Comparison of ENCODE assay signal across 24 mouse cellular contexts in genomic region chr15:100721445-100721844, GRCm38 (mm10). TPM values are rescaled to one million over a fixed set of nuclear protein-coding genes. Genes with fewer than 3 reads are reported as not detected.
DNase-seq lines count a peak whose midpoint lies in the region; ATAC-seq and TF ChIP-seq lines count a peak whose summit lies in the region.
"Had no signal": no experiment of that assay in that cellular context is flagged by ENCODE, and none has a peak within 500 bp of the region (broad histone marks: within the 10 kb centered on the region; RNA-seq: fewer than 3 reads in every experiment).

No protein-coding gene starts in this region.

- H3K9me3 ChIP-seq in intestine, embryonic 16.5 days (ENCODE audit: control insufficient read depth, low read length): no peaks in the 10 kb centered on the region
- no peaks in the 10 kb centered on the region for H3K9me3 ChIP-seq in intestine, embryonic 15.5 days
- H3K9me3 ChIP-seq in CH12.LX (replicated peaks; ENCODE audit: low read length): peaks cover 5% of the 10 kb centered on the region
- H3K9me3 ChIP-seq in intestine, postnatal 0 days (ENCODE audit: control insufficient read depth): no peaks in the 10 kb centered on the region
- H3K9me3 ChIP-seq: forebrain, embryonic 10.5 days; hindbrain, embryonic 12.5 days; hindbrain, embryonic 15.5 days had no signal

- in situ Hi-C loops in CH12.LX (cut with MboI; ENCODE audit: low pct_ligation_motif_present, low pct_unique_long_range_greater_than_20kb, low sequenced_read_pairs): no loop called here

- peak; percentile 69 for TF ChIP-seq RAD21 in CH12.LX (IDR thresholded peaks at IDR 0.05; ENCODE audit: low read depth, low read length)

- no peaks in the 10 kb centered on the region for H3K36me3 ChIP-seq in intestine, embryonic 16.5 days (ENCODE audit: control insufficient read depth, insufficient read depth, low read length)
- 0 out of 2 replicates have a peak, but pooled peaks cover 2% of the 10 kb centered on the region for H3K36me3 ChIP-seq in intestine, embryonic 15.5 days
- H3K36me3 ChIP-seq in CH12.LX (replicated peaks in 1 of 2; ENCODE audit: control insufficient read depth in 1 of 2, insufficient read depth in 1 of 2, low read length in 1 of 2): peaks cover 8 to 20% of the 10 kb centered on the region in 2 experiments
- peaks cover 27% of the 10 kb centered on the region; the same call in 1 of the 2 replicates for H3K36me3 ChIP-seq in intestine, postnatal 0 days (ENCODE audit: control insufficient read depth, insufficient read depth)
- H3K36me3 ChIP-seq in heart, adult 2 months (ENCODE audit: control insufficient read depth, insufficient read depth, low read length): no peaks in the 10 kb centered on the region
- H3K36me3 ChIP-seq: forebrain, embryonic 10.5 days; G1E; hindbrain, embryonic 12.5 days; hindbrain, embryonic 15.5 days had no signal

- intact Hi-C loops in heart, adult 2 months (cut with DNase I): no loop called here

- ATAC-seq in intestine, embryonic 16.5 days: no peak
- ATAC-seq in intestine, embryonic 15.5 days: no peak
- ATAC-seq in intestine, postnatal 0 days: no peak
- ATAC-seq: activated CD4-positive, CD25-positive, alpha-beta regulatory T cell, adult 4 months; forebrain, embryonic 13.5 days; forebrain, embryonic 16.5 days had no signal

- DNase-seq in 416B (ENCODE audit: low read depth) (peak; percentile 34), CH12.LX (ENCODE audit: extremely low read depth) (no peak)
- no peak for DNase-seq in heart, adult 2 months
- no peak for DNase-seq in left cerebral cortex, adult 8-10 months (ENCODE audit: low spot score in 2 of 2)
- no peak for DNase-seq in left cerebral cortex, adult 18-20 months (ENCODE audit: low spot score in 2 of 2)
- DNase-seq: adrenal gland, adult 8-10 months; cerebellum, adult 11-12 months; cerebellum, adult 8-10 months; cerebellum, postnatal 10 days; cerebellum, postnatal 36 days; embryo, embryonic 11 days; gastrocnemius, postnatal 10 days; gastrocnemius, postnatal 36 days had no signal

- no peak overlapping the region for H3K4me2 ChIP-seq in intestine, embryonic 16.5 days (ENCODE audit: low read depth, low read length)
- no peak overlapping the region for H3K4me2 ChIP-seq in intestine, embryonic 15.5 days (replicated peaks)
- H3K4me2 ChIP-seq in CH12.LX (ENCODE audit: insufficient read depth, low read depth, poor library complexity, severe bottlenecking): no peak overlapping the region
- H3K4me2 ChIP-seq in intestine, postnatal 0 days (replicated peaks; ENCODE audit: low read depth): no peak overlapping the region
- H3K4me2 ChIP-seq: forebrain, embryonic 13.5 days; heart, embryonic 11.5 days; hindbrain, embryonic 12.5 days; hindbrain, embryonic 15.5 days had no signal

- no peak overlapping the region for H3K9ac ChIP-seq in intestine, embryonic 16.5 days (ENCODE audit: low read depth, low read length)
- no peak overlapping the region for H3K9ac ChIP-seq in intestine, embryonic 15.5 days
- H3K9ac ChIP-seq in CH12.LX (ENCODE audit: insufficient read depth, low read depth): no peak overlapping the region
- H3K9ac ChIP-seq in intestine, postnatal 0 days (ENCODE audit: low read depth, low read length): no peak overlapping the region
- H3K9ac ChIP-seq in heart, adult 2 months (ENCODE audit: low read depth, low read length): no peak overlapping the region
- H3K9ac ChIP-seq: forebrain, embryonic 13.5 days; hindbrain, embryonic 12.5 days; hindbrain, embryonic 15.5 days had no signal

- peak overlapping the region; percentile 3; the same call in 1 of the 2 replicates for H3K27ac ChIP-seq in intestine, embryonic 16.5 days (ENCODE audit: low read length)
- H3K27ac ChIP-seq in intestine, embryonic 15.5 days: no peak overlapping the region
- no peak overlapping the region for H3K27ac ChIP-seq in CH12.LX (ENCODE audit: insufficient read depth, low read depth)
- H3K27ac ChIP-seq in intestine, postnatal 0 days (ENCODE audit: low read depth, low read length): peak overlapping the region; percentile 90; the same call in 1 of the 2 replicates
- H3K27ac ChIP-seq in heart, adult 2 months: no peak overlapping the region
- H3K27ac ChIP-seq: forebrain, embryonic 10.5 days; forebrain, embryonic 13.5 days; hindbrain, embryonic 12.5 days; hindbrain, embryonic 15.5 days had no signal

- H3K4me1 ChIP-seq in intestine, embryonic 16.5 days (ENCODE audit: control insufficient read depth, insufficient read depth, low read length): 0 out of 2 replicates have a peak, but pooled peaks cover 8% of the 10 kb centered on the region
- 0 out of 2 replicates have a peak, but pooled peaks cover 4% of the 10 kb centered on the region for H3K4me1 ChIP-seq in intestine, embryonic 15.5 days (replicated peaks)
- H3K4me1 ChIP-seq in CH12.LX (ENCODE audit: control insufficient read depth in 1 of 2, insufficient read depth in 2 of 2): peaks cover 0 to 13% of the 10 kb centered on the region in 2 experiments; a peak in 2 of 4 replicates
- H3K4me1 ChIP-seq in intestine, postnatal 0 days (replicated peaks; ENCODE audit: control insufficient read depth, insufficient read depth, low read length): peaks cover 3% of the 10 kb centered on the region; the same call in 1 of the 2 replicates
- H3K4me1 ChIP-seq in heart, adult 2 months (ENCODE audit: control insufficient read depth, insufficient read depth, low read length): no peaks in the 10 kb centered on the region
- H3K4me1 ChIP-seq: forebrain, embryonic 13.5 days; hindbrain, embryonic 12.5 days; hindbrain, embryonic 15.5 days had no signal

- WGBS in intestine, embryonic 16.5 days: 84% methylated on average over 5 of the region's 5 CpGs
- WGBS in intestine, embryonic 15.5 days: 83% methylated on average over 5 of the region's 5 CpGs
- WGBS in intestine, postnatal 0 days: 81% methylated on average over 5 of the region's 5 CpGs
- 84% methylated on average over 5 of the region's 5 CpGs for whole genome bisulfite sequencing in heart, adult 2 months

- dilution Hi-C loops in CH12.LX (cut with MboI; ENCODE audit: extremely low pct_ligation_motif_present, extremely low pct_unique_long_range_greater_than_20kb, low sequenced_read_pairs): no loop called here

- H3K27me3 ChIP-seq in intestine, embryonic 16.5 days (replicated peaks; ENCODE audit: control insufficient read depth, insufficient read depth, low read length): no peaks in the 10 kb centered on the region
- H3K27me3 ChIP-seq in intestine, embryonic 15.5 days (replicated peaks): no peaks in the 10 kb centered on the region
- H3K27me3 ChIP-seq in CH12.LX (replicated peaks): no peaks in the 10 kb centered on the region
- no peaks in the 10 kb centered on the region for H3K27me3 ChIP-seq in intestine, postnatal 0 days (replicated peaks; ENCODE audit: control insufficient read depth, insufficient read depth, low read length)
- peaks cover 2% of the 10 kb centered on the region for H3K27me3 ChIP-seq in heart, adult 2 months (ENCODE audit: control insufficient read depth, insufficient read depth, low read length)
- H3K27me3 ChIP-seq: hindbrain, embryonic 15.5 days had no signal

- peak in 1 of 2 experiments; percentile 74; a peak in 2 of 4 replicates for TF ChIP-seq CTCF in CH12.LX (conservative IDR thresholded peaks at IDR 0.05 in 1 of 2, IDR thresholded peaks at IDR 0.05 in 1 of 2; ENCODE audit: low read depth in 2 of 2, low read length in 2 of 2)
- no peak for TF ChIP-seq CTCF in intestine, postnatal 0 days (IDR thresholded peaks at IDR 0.05; ENCODE audit: low read depth)
- no peak for TF ChIP-seq CTCF in heart, adult 2 months (IDR thresholded peaks at IDR 0.05)

- H3K4me3 ChIP-seq in intestine, embryonic 16.5 days (ENCODE audit: low read length): no peak overlapping the region
- H3K4me3 ChIP-seq in intestine, embryonic 15.5 days (replicated peaks): no peak overlapping the region
- H3K4me3 ChIP-seq in CH12.LX (replicated peaks in 1 of 3; ENCODE audit: low read depth in 2 of 3, low read length in 2 of 3, poor library complexity in 1 of 3): no peak overlapping the region
- H3K4me3 ChIP-seq in intestine, postnatal 0 days (ENCODE audit: low read depth, low read length): no peak overlapping the region
- no peak overlapping the region for H3K4me3 ChIP-seq in heart, adult 2 months
- H3K4me3 ChIP-seq: forebrain, embryonic 10.5 days; forebrain, embryonic 13.5 days; hindbrain, embryonic 12.5 days; hindbrain, embryonic 15.5 days had no signal

- no peak for TF ChIP-seq EP300 in CH12.LX (IDR thresholded peaks at IDR 0.05; ENCODE audit: low read length)
- TF ChIP-seq EP300 in heart, adult 2 months (IDR thresholded peaks at IDR 0.05; ENCODE audit: insufficient read depth, low read depth, low read length): no peak

- no peaks in the 10 kb centered on the region for H3K79me2 ChIP-seq in CH12.LX (replicated peaks; ENCODE audit: control insufficient read depth, extremely low read depth, insufficient read depth, poor library complexity, severe bottlenecking)
- H3K79me2 ChIP-seq in heart, adult 2 months (replicated peaks; ENCODE audit: control insufficient read depth, insufficient read depth, low read length): no peaks in the 10 kb centered on the region

- TF ChIP-seq POLR2A in CH12.LX (IDR thresholded peaks at IDR 0.05; ENCODE audit: low read depth, low read length): no peak
- no peak for TF ChIP-seq POLR2A in heart, adult 2 months (IDR thresholded peaks at IDR 0.05; ENCODE audit: insufficient read depth, low read depth, low read length)

RNA-seq across cellular contexts. Expression of gene Galnt6, which starts 7.7 kb away (rescaled TPM):
- polyA plus RNA-seq in intestine, embryonic 16.5 days (2015; fragmentation: Nextera tagmentation; extraction: Ambion mirVana): 7.6 and 8.8 TPM in 2 replicates
- polyA plus RNA-seq in intestine, embryonic 15.5 days (2015; fragmentation: Nextera tagmentation; extraction: Ambion mirVana): 4.2 and 4.3 TPM in 2 replicates
- total RNA-seq in CH12.LX (2012; rRNA removed) (4.4 and 5.0 TPM in 2 replicates), CH12.LX (2014; rRNA removed) (0.58 and 0.62 TPM in 2 replicates)
- 2.0 TPM in 2 replicates for polyA plus RNA-seq in CH12.LX (2012; ENCODE audit: insufficient read length, low read depth)
- polyA plus RNA-seq in intestine, postnatal 0 days (2015; fragmentation: Nextera tagmentation; extraction: Ambion mirVana): 65.3 and 72.5 TPM in 2 replicates
- total RNA-seq in heart, adult 2 months (2021): under 1 TPM; 0.65 to 0.89 TPM
- 0.70 and 0.78 TPM in 2 replicates for polyA plus RNA-seq in heart, adult 2 months (2012; rRNA removed)
- total RNA-seq in left cerebral cortex, adult 8-10 months (2022): 10 to 100 TPM; 12.4 to 15.1 (median 14.4) TPM
- 1 to 10 TPM; 5.7 to 6.7 TPM for total RNA-seq in left cerebral cortex, adult 18-20 months (2021)
- polyA plus RNA-seq: forebrain, embryonic 10.5 days had no signal

RNA-seq across cellular contexts. Expression of gene Cela1, which starts 33.7 kb away (rescaled TPM):
- polyA plus RNA-seq in intestine, embryonic 16.5 days (2015; fragmentation: Nextera tagmentation; extraction: Ambion mirVana): 180 and 240 TPM in 2 replicates
- 104 and 271 TPM in 2 replicates for polyA plus RNA-seq in intestine, embryonic 15.5 days (2015; fragmentation: Nextera tagmentation; extraction: Ambion mirVana)
- total RNA-seq in CH12.LX (2012; rRNA removed) (4.8 and 5.1 TPM in 2 replicates), CH12.LX (2014; rRNA removed) (1.3 and 1.8 TPM in 2 replicates)
- 3.3 TPM in 2 replicates for polyA plus RNA-seq in CH12.LX (2012; ENCODE audit: insufficient read length, low read depth)
- 37.2 and 41.1 TPM in 2 replicates for polyA plus RNA-seq in intestine, postnatal 0 days (2015; fragmentation: Nextera tagmentation; extraction: Ambion mirVana)
- total RNA-seq in heart, adult 2 months (2021): 1 to 10 TPM in 1 of 2 experiments, under 1 TPM in 1; 0.78 to 1.0 TPM
- 1.3 and 1.7 TPM in 2 replicates for polyA plus RNA-seq in heart, adult 2 months (2012; rRNA removed)
- 1 to 10 TPM; 1.7 to 5.8 (median 4.5) TPM for total RNA-seq in left cerebral cortex, adult 8-10 months (2022)
- total RNA-seq in left cerebral cortex, adult 18-20 months (2021): 1 to 10 TPM; 2.7 TPM
- total RNA-seq: gastrocnemius, postnatal 36 days had no signal

RNA-seq across cellular contexts. Expression of gene Slc4a8, which starts 40.1 kb away (rescaled TPM):
- 3.2 and 4.5 TPM in 2 replicates for polyA plus RNA-seq in intestine, embryonic 16.5 days (2015; fragmentation: Nextera tagmentation; extraction: Ambion mirVana)
- polyA plus RNA-seq in intestine, embryonic 15.5 days (2015; fragmentation: Nextera tagmentation; extraction: Ambion mirVana): 4.4 and 5.0 TPM in 2 replicates
- total RNA-seq in CH12.LX (2012; rRNA removed) (4.1 and 4.7 TPM in 2 replicates), CH12.LX (2014; rRNA removed) (5.1 and 7.0 TPM in 2 replicates)
- polyA plus RNA-seq in CH12.LX (2012; ENCODE audit: insufficient read length, low read depth): 7.2 and 9.6 TPM in 2 replicates
- polyA plus RNA-seq in intestine, postnatal 0 days (2015; fragmentation: Nextera tagmentation; extraction: Ambion mirVana): 1.4 and 2.8 TPM in 2 replicates
- total RNA-seq in heart, adult 2 months (2021): 1 to 10 TPM; 2.8 to 4.1 TPM
- 0.96 and 1.5 TPM in 2 replicates for polyA plus RNA-seq in heart, adult 2 months (2012; rRNA removed)
- total RNA-seq in left cerebral cortex, adult 8-10 months (2022): 10 to 100 TPM; 60.5 to 73.8 (median 69.8) TPM
- 10 to 100 TPM; 67.6 to 73.7 TPM for total RNA-seq in left cerebral cortex, adult 18-20 months (2021)
- polyA plus RNA-seq: G1E had no signal

RNA-seq across cellular contexts. Expression of gene Bin2, which starts 52.1 kb away (rescaled TPM):
- polyA plus RNA-seq in intestine, embryonic 16.5 days (2015; fragmentation: Nextera tagmentation; extraction: Ambion mirVana): 8.0 and 9.2 TPM in 2 replicates
- polyA plus RNA-seq in intestine, embryonic 15.5 days (2015; fragmentation: Nextera tagmentation; extraction: Ambion mirVana): 6.7 and 7.2 TPM in 2 replicates
- total RNA-seq in CH12.LX (2012; rRNA removed) (60.4 and 64.8 TPM in 2 replicates), CH12.LX (2014; rRNA removed) (49.2 and 51.4 TPM in 2 replicates)
- 72.8 and 89.9 TPM in 2 replicates for polyA plus RNA-seq in CH12.LX (2012; ENCODE audit: insufficient read length, low read depth)
- polyA plus RNA-seq in intestine, postnatal 0 days (2015; fragmentation: Nextera tagmentation; extraction: Ambion mirVana): 5.8 and 7.3 TPM in 2 replicates
- total RNA-seq in heart, adult 2 months (2021): 1 to 10 TPM; 1.6 to 2.0 TPM
- 1.3 and 3.0 TPM in 2 replicates for polyA plus RNA-seq in heart, adult 2 months (2012; rRNA removed)
- 10 to 100 TPM in 1 of 4 experiments, 1 to 10 TPM in 3; 6.8 to 10.0 (median 7.6) TPM for total RNA-seq in left cerebral cortex, adult 8-10 months (2022)
- 1 to 10 TPM; 5.2 to 5.4 TPM for total RNA-seq in left cerebral cortex, adult 18-20 months (2021)

Comparison
In these comparisons a context has a peak if more than half of its experiments do, and no peak if none do; other contexts are left out.
1. H3K27ac ChIP-seq: peak in intestine, embryonic 16.5 days (single experiment) and intestine, postnatal 0 days (single experiment); none in intestine, embryonic 15.5 days (single experiment), CH12.LX (single experiment) and heart, adult 2 months (single experiment).